Mouse (Mus musculus) heart, embryonic 13.5 days (tissue): Measurements from ENCODE around the gene Aknad1. TPM values are rescaled to one million over a fixed set of nuclear protein-coding genes. Genes with fewer than 3 reads are reported as not detected.
A peak's percentile ranks its signal among the peaks of the same experiment; 100 is the strongest.

Experiments
- ATAC-seq: fragments of 200-750 bp; cut with Nextera tagmentation; 2 replicates; pipeline ENCODE4 v1.8.0; 2017; ENCODE audit warnings: moderate TSS enrichment; ENCODE audit not compliant: insufficient number of reproducible peaks, low FRiP score, low TSS enrichment; ENCODE audit errors: extremely low read depth
- H3K27ac ChIP-seq: fragments of 300-500 bp; sonication (generic); replicated peaks from 2 replicates; pipeline ENCODE4 v1.5.1; 2015; ENCODE audit warnings: moderate library complexity, mild to moderate bottlenecking, inconsistent platforms
- H3K27me3 ChIP-seq: fragments of 300-500 bp; sonication (generic); replicated peaks from 2 replicates; pipeline ENCODE4 v1.6.1; 2015; ENCODE audit warnings: mild to moderate bottlenecking, inconsistent platforms
- H3K36me3 ChIP-seq: fragments of 300-500 bp; sonication (generic); 2 replicates; pipeline ENCODE4 v1.6.1; 2015; ENCODE audit warnings: mild to moderate bottlenecking, inconsistent platforms
- H3K4me1 ChIP-seq: fragments of 300-500 bp; sonication (generic); 2 replicates; pipeline ENCODE4 v1.6.1; 2015; ENCODE audit warnings: inconsistent platforms
- H3K4me2 ChIP-seq: fragments of 300-500 bp; sonication (generic); 2 replicates; pipeline ENCODE4 v1.6.1; 2015; ENCODE audit warnings: inconsistent platforms, mild to moderate bottlenecking, moderate library complexity
- H3K4me3 ChIP-seq: fragments of 300-500 bp; sonication (generic); 2 replicates; pipeline ENCODE4 v1.5.1; 2015; ENCODE audit warnings: moderate library complexity, mild to moderate bottlenecking, inconsistent platforms
- H3K9ac ChIP-seq: fragments of 300-500 bp; sonication (generic); 2 replicates; pipeline ENCODE4 v1.6.1; 2015; ENCODE audit warnings: inconsistent platforms, mild to moderate bottlenecking, moderate library complexity
- H3K9me3 ChIP-seq: fragments of 300-500 bp; sonication (generic); 2 replicates; pipeline ENCODE4 v1.6.1; 2016; ENCODE audit warnings: inconsistent platforms
- WGBS: fragments of 180-500 bp; shearing (Covaris S2); methylation state at CpG from one replicate; pipeline ENCODE4 v1.1.7; 2015; ENCODE audit warnings: mixed read lengths; 5-methylcytosine and 5-hydroxymethylcytosine counted together
- polyA plus RNA-seq: library from polyadenylated mRNA; unstranded; fragments of >200 nt; fragmentation: Nextera tagmentation; extraction: Ambion mirVana; gene quantifications from 2 replicates; pipeline ENCODE4 v1.2.1, GENCODE M21; 2015

Aknad1 gene
- polyA plus RNA-seq, 1 experiment from 2014 or later = 0.07 TPM

- ATAC-seq = peak; percentile 49; the same call in 1 of the 2 replicates
- H3K27ac ChIP-seq = peak overlapping the region; percentile 13; the same call in 1 of the 2 replicates
These were observed 31.4 kb downstream of the Aknad1 start for GRCm38 (mm10) chr3:108770725-108771368.

GRCm38 (mm10) chr3:108772211-108772610 lies 32.8 kb downstream of the Aknad1 start:
- no peak overlapping the region for H3K4me2 ChIP-seq
- no peaks in the 10 kb centered on the region for H3K36me3 ChIP-seq
- no peak overlapping the region for H3K27ac ChIP-seq
- no peak overlapping the region for H3K9ac ChIP-seq
- H3K9me3 ChIP-seq = no peaks in the 10 kb centered on the region
- H3K4me1 ChIP-seq = peaks cover 9% of the 10 kb centered on the region
- no peaks in the 10 kb centered on the region; the same call in 1 of the 2 replicates for H3K27me3 ChIP-seq
- 80% methylated on average over 13 of the region's 13 CpGs for WGBS
- no peak for ATAC-seq
- no peak overlapping the region for H3K4me3 ChIP-seq

More at GRCm38 (mm10) chr3:108770725-108771368, 31.4 kb downstream of the Aknad1 start:
- Histone ChIP-seq H3K27me3 (peaks cover 3% of the 10 kb centered on the region), H3K9ac (no peak overlapping the region), H3K4me3 (no peak overlapping the region), H3K4me1 (peaks cover 9% of the 10 kb centered on the region), H3K9me3 (no peaks in the 10 kb centered on the region), H3K36me3 (no peaks in the 10 kb centered on the region), H3K4me2 (no peak overlapping the region)
- 23% methylated on average over 6 of the region's 6 CpGs for WGBS

- Histone ChIP-seq H3K9me3 (no peaks in the 10 kb centered on the region), H3K9ac (no peak overlapping the region), H3K27ac (no peak overlapping the region), H3K4me2 (no peak overlapping the region), H3K4me3 (no peak overlapping the region), H3K36me3 (no peaks in the 10 kb centered on the region), H3K4me1 (peaks cover 9% of the 10 kb centered on the region), H3K27me3 (no peaks in the 10 kb centered on the region; the same call in 1 of the 2 replicates)
- ATAC-seq = no peak
- 77% methylated on average over 3 of the region's 3 CpGs for WGBS
These were observed 33.4 kb downstream of the Aknad1 start for GRCm38 (mm10) chr3:108772811-108773210.

GRCm38 (mm10) chr3:108778761-108779540 lies 39.5 kb downstream of the Aknad1 start:
- H3K4me3 ChIP-seq = no peak overlapping the region
- no peak for ATAC-seq
- peaks cover 4% of the 10 kb centered on the region; the same call in 1 of the 2 replicates for H3K9me3 ChIP-seq
- WGBS = 51% methylated on average over 4 of the region's 4 CpGs
- H3K27me3 ChIP-seq = no peaks in the 10 kb centered on the region; the same call in 1 of the 2 replicates
- H3K9ac ChIP-seq = no peak overlapping the region
- H3K36me3 ChIP-seq = no peaks in the 10 kb centered on the region
- H3K4me2 ChIP-seq = no peak overlapping the region
- H3K4me1 ChIP-seq = peaks cover 8% of the 10 kb centered on the region
- H3K27ac ChIP-seq = no peak overlapping the region

- Histone ChIP-seq H3K4me2 (no peak overlapping the region), H3K27me3 (no peaks in the 10 kb centered on the region; the same call in 1 of the 2 replicates), H3K4me1 (peaks cover 8% of the 10 kb centered on the region), H3K27ac (peak overlapping the region; percentile 60), H3K9ac (no peak overlapping the region), H3K36me3 (no peaks in the 10 kb centered on the region), H3K4me3 (no peak overlapping the region), H3K9me3 (peaks cover 17% of the 10 kb centered on the region)
- ATAC-seq = 0 out of 2 replicates have a peak, but pooled peaks have one; percentile 23
- WGBS = 53% methylated on average over 10 of the region's 10 CpGs
These were observed 41.9 kb downstream of the Aknad1 start for GRCm38 (mm10) chr3:108781238-108781883.

- H3K27ac ChIP-seq = peak overlapping the region; percentile 60
- no peak for ATAC-seq
These were observed 42.4 kb downstream of the Aknad1 start for GRCm38 (mm10) chr3:108781884-108782270.

GRCm38 (mm10) chr3:108782364-108782895 lies 43.0 kb downstream of the Aknad1 start:
- 38% methylated on average over 6 of the region's 6 CpGs for WGBS
- no peaks in the 10 kb centered on the region for H3K36me3 ChIP-seq
- no peak overlapping the region for H3K9ac ChIP-seq
- no peak for ATAC-seq
- peaks cover 8% of the 10 kb centered on the region for H3K4me1 ChIP-seq
- peaks cover 17% of the 10 kb centered on the region for H3K9me3 ChIP-seq
- peak overlapping the region; percentile 54 for H3K27ac ChIP-seq
- no peak overlapping the region for H3K4me3 ChIP-seq
- H3K27me3 ChIP-seq = no peaks in the 10 kb centered on the region
- 0 out of 2 replicates have a peak overlapping the region, but pooled peaks have one; percentile 3 for H3K4me2 ChIP-seq

More at GRCm38 (mm10) chr3:108781884-108782270, 42.4 kb downstream of the Aknad1 start:
- Histone ChIP-seq H3K9me3 (peaks cover 17% of the 10 kb centered on the region), H3K4me1 (peaks cover 8% of the 10 kb centered on the region), H3K9ac (no peak overlapping the region), H3K4me3 (no peak overlapping the region), H3K36me3 (no peaks in the 10 kb centered on the region), H3K4me2 (no peak overlapping the region), H3K27me3 (no peaks in the 10 kb centered on the region)
- WGBS = 67% methylated on average over 5 of the region's 5 CpGs

- peaks cover 13% of the 10 kb centered on the region; the same call in 1 of the 2 replicates for H3K36me3 ChIP-seq
- peaks cover 7% of the 10 kb centered on the region for H3K4me1 ChIP-seq
- no peak overlapping the region for H3K9ac ChIP-seq
- no peak overlapping the region for H3K4me2 ChIP-seq
- no peak overlapping the region for H3K4me3 ChIP-seq
- no peak overlapping the region for H3K27ac ChIP-seq
- ATAC-seq = no peak
- H3K9me3 ChIP-seq = peaks cover 17% of the 10 kb centered on the region
- 66% methylated on average over 6 of the region's 6 CpGs for WGBS
- no peaks in the 10 kb centered on the region for H3K27me3 ChIP-seq
These were observed 47.1 kb downstream of the Aknad1 start for GRCm38 (mm10) chr3:108786520-108786919.

GRCm38 (mm10) chr3:108787754-108788454 lies 48.4 kb downstream of the Aknad1 start:
- WGBS = 48% methylated on average over 12 of the region's 12 CpGs
- Histone ChIP-seq H3K4me2 (no peak overlapping the region), H3K4me1 (peaks cover 7% of the 10 kb centered on the region), H3K27me3 (no peaks in the 10 kb centered on the region), H3K9ac (no peak overlapping the region), H3K9me3 (peaks cover 17% of the 10 kb centered on the region), H3K4me3 (no peak overlapping the region), H3K36me3 (peaks cover 22% of the 10 kb centered on the region), H3K27ac (no peak overlapping the region)
- no peak for ATAC-seq

GRCm38 (mm10) chr3:108788455-108788794 lies 49.0 kb downstream of the Aknad1 start:
- peaks cover 23% of the 10 kb centered on the region for H3K36me3 ChIP-seq
- WGBS = 82% methylated on average over 4 of the region's 4 CpGs
- no peak for ATAC-seq
- no peak overlapping the region for H3K27ac ChIP-seq
- H3K27me3 ChIP-seq = no peaks in the 10 kb centered on the region
- peaks cover 17% of the 10 kb centered on the region for H3K9me3 ChIP-seq
- H3K4me2 ChIP-seq = no peak overlapping the region
- no peak overlapping the region for H3K9ac ChIP-seq
- H3K4me3 ChIP-seq = no peak overlapping the region
- peaks cover 7% of the 10 kb centered on the region for H3K4me1 ChIP-seq
